Mouse (Mus musculus) liver, embryonic 16.5 days (tissue): ENCODE measurements at regions not wholly inside any gene's neighbourhood (a gene's known extent, or its start where the extent isn't known, plus 50 kb on each side); places are given as distances from the start of the nearest gene placed in this dataset.

Source experiments
- ATAC-seq: fragments of 200-750 bp; cut with Nextera tagmentation; 2 replicates; pipeline ENCODE4 v1.8.0; 2017; ENCODE audit warnings: low read depth, mild to moderate bottlenecking, moderate number of reproducible peaks, moderate library complexity
- H3K27ac ChIP-seq: fragments of 300-500 bp; sonication (generic); 2 replicates; pipeline ENCODE4 v1.5.1; 2014; ENCODE audit warnings: mild to moderate bottlenecking, low read length
- H3K27me3 ChIP-seq: fragments of 300-500 bp; sonication (generic); 2 replicates; pipeline ENCODE4 v1.6.1; 2014; ENCODE audit warnings: low read depth, low read length, mixed read lengths; ENCODE audit not compliant: control insufficient read depth, insufficient read depth
- H3K36me3 ChIP-seq: fragments of 300-500 bp; sonication (generic); 2 replicates; pipeline ENCODE4 v1.6.1; 2014; ENCODE audit warnings: mild to moderate bottlenecking; ENCODE audit not compliant: control insufficient read depth, insufficient read depth
- H3K4me1 ChIP-seq: fragments of 300-500 bp; sonication (generic); 2 replicates; pipeline ENCODE4 v1.6.1; 2014; ENCODE audit warnings: low read depth, low read length, mixed read lengths; ENCODE audit not compliant: control insufficient read depth
- H3K4me2 ChIP-seq: fragments of 300-500 bp; sonication (generic); 2 replicates; pipeline ENCODE4 v1.6.1; 2014; ENCODE audit warnings: low read depth, low read length, mixed read lengths
- H3K4me3 ChIP-seq: fragments of 300-500 bp; sonication (generic); 2 replicates; pipeline ENCODE4 v1.5.1; 2014; ENCODE audit warnings: low read depth, mild to moderate bottlenecking, low read length
- H3K9ac ChIP-seq: fragments of 300-500 bp; sonication (generic); 2 replicates; pipeline ENCODE4 v1.6.1; 2014; ENCODE audit warnings: low read depth, low read length
- H3K9me3 ChIP-seq: fragments of 300-500 bp; sonication (generic); replicated peaks from 2 replicates; pipeline ENCODE4 v1.6.1; 2016; ENCODE audit warnings: low read length; ENCODE audit not compliant: control insufficient read depth
- WGBS: fragments of 180-500 bp; shearing (Covaris S2); extraction: QIAGEN DNeasy Blood & Tissue Kit; methylation state at CpG from one replicate; pipeline ENCODE4 v1.1.7; 2014; ENCODE audit not compliant: insufficient replicate concordance; 5-methylcytosine and 5-hydroxymethylcytosine counted together

DNA sequence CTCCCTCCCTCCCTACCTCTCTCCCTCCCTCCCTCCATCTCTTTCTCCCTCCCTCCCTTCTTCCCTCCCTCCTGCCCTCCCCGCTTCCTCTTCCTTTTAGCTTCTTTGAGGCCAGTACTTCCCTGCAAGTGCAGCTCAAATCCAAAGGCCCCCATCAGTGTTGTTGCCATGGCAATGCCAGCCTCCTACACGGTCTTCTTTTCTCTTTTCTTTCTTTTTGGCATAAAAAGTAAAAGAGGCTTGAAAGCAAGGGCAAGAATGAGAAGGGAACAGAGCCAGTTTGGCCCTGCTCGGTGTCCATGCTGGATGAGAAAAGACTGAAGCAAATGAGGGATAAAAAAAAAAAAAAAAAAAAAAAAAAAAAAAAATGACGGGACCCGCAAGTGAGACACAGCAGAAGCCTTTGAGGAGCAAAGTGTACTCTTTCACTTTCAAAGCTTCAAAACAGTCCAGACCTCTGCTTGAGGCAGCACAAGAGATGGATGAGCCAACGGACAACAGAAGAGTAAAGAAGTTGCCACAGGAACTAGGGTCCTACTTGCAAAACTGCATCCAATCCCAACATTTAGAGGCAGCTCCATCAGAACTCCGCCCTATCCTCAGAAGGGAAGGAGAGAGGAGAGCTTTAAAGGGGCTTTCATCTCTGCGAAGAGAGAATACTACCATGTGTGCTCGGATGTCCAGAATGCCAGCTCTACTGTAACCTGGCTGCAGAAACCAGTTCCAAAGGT lies 106.9 kb upstream of the Pabpc6 start:
- Histone ChIP-seq H3K27ac (no peak overlapping the region), H3K9ac (no peak overlapping the region), H3K9me3 (no peaks in the 10 kb centered on the region), H3K4me3 (no peak overlapping the region), H3K4me2 (no peak overlapping the region), H3K36me3 (no peaks in the 10 kb centered on the region), H3K4me1 (no peaks in the 10 kb centered on the region), H3K27me3 (no peaks in the 10 kb centered on the region)
- ATAC-seq = no peak
- 46% methylated on average over 8 of the region's 9 CpGs for WGBS

DNA sequence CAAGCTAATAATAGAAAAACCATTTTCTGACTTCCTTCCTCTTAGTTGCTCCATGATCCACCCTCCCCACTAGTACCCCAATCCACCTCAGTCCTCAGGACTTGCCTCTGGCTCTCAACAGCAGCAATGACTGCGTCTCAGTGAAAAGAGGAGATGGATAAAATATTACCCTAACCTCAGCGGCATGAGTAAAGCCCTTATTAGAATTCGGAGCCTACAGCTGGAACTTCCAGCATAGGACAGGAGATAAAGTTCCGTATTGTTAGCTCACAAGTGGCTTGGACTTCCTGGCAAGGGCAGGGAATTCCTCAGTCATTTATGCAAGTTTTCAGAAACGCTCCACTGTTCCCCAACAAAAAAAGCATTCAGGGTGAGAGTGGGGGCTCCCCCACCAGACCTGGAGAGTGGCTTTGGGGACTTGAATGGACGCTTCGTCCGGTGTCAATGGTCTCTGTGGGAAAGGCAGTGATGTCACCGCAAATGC lies 106.2 kb upstream of the Pabpc6 start:
- no peaks in the 10 kb centered on the region for H3K9me3 ChIP-seq
- 15% methylated on average over 9 of the region's 9 CpGs for WGBS
- H3K4me1 ChIP-seq = no peaks in the 10 kb centered on the region
- no peak overlapping the region for H3K4me2 ChIP-seq
- no peak overlapping the region for H3K4me3 ChIP-seq
- no peaks in the 10 kb centered on the region for H3K36me3 ChIP-seq
- H3K27ac ChIP-seq = no peak overlapping the region
- no peak overlapping the region for H3K9ac ChIP-seq
- H3K27me3 ChIP-seq = no peaks in the 10 kb centered on the region
- no peak for ATAC-seq

DNA sequence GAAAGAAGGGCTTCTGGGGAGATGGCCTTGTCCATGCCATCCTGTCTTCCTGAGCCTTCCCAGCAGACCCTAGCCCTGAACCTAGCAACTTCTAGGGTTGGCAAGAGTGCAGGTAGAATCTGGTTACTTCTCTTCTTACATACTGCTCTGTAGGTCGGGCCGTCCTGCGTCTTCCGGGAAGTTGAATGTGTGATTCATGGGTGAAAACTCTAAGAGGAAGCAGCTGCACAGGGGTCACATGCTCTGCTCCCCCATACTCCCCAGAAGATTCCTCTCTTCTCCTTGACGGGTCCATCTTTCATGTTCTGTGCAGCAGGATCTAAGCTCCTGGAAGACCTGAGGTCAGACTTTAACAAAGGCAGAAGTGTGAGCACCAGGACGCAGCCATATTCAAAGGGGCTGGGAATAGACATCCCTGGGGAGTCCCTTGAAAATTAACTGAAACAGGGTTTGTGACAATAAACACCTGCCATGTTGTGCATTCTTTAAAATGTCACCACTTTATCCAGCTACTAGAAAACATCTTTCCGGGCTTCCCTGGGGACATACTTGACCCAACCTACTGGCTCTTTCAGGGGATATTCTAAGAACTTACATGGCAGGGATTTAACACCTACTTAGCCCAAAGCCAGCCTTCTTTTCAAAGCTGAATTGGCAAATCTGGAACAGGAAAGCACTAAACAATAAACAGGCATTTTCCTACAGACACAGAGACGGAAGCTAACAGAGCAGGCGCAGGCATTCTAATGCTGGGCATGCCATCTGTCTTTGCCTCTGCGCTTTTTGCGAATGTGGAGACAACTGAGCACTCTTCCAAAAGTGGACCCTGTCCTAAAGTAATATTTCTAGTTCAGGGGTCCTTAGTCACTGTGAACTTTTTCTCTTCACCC lies 105.5 kb upstream of the Pabpc6 start:
- no peaks in the 10 kb centered on the region for H3K9me3 ChIP-seq
- peak overlapping the region; percentile 14; the same call in 1 of the 2 replicates for H3K27ac ChIP-seq
- H3K4me1 ChIP-seq = no peaks in the 10 kb centered on the region
- WGBS = 34% methylated on average over 11 of the region's 11 CpGs
- no peak overlapping the region for H3K4me3 ChIP-seq
- no peak overlapping the region for H3K9ac ChIP-seq
- ATAC-seq = no peak
- H3K4me2 ChIP-seq = no peak overlapping the region
- no peaks in the 10 kb centered on the region for H3K27me3 ChIP-seq
- H3K36me3 ChIP-seq = no peaks in the 10 kb centered on the region

DNA sequence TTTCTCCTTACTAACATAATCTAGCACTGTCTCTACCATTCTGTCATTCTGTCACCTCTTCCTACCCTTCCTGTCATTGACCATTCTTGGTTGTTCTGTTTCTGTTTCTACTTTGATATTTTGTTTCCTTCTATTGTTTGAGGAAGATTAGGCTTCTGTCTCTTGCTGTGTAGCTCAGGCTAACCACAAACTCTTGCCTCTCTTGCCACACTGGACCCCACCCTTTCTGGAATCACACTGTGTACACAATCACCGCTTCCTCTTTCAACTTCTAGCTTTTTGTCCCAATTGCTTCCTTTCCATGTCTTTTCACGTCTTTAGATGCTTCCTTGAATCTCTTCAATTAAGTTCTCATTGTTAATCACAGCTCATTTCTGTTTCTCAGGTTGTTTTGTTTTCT lies 104.2 kb upstream of the Pabpc6 start:
- H3K4me2 ChIP-seq = no peak overlapping the region
- H3K27me3 ChIP-seq = no peaks in the 10 kb centered on the region
- H3K9me3 ChIP-seq = no peaks in the 10 kb centered on the region
- H3K36me3 ChIP-seq = no peaks in the 10 kb centered on the region
- ATAC-seq = 0 out of 2 replicates have a peak, but pooled peaks have one; percentile 30
- H3K9ac ChIP-seq = no peak overlapping the region
- 6% methylated on average over 2 of the region's 2 CpGs for WGBS
- H3K27ac ChIP-seq = no peak overlapping the region
- no peak overlapping the region for H3K4me3 ChIP-seq
- no peaks in the 10 kb centered on the region for H3K4me1 ChIP-seq

DNA sequence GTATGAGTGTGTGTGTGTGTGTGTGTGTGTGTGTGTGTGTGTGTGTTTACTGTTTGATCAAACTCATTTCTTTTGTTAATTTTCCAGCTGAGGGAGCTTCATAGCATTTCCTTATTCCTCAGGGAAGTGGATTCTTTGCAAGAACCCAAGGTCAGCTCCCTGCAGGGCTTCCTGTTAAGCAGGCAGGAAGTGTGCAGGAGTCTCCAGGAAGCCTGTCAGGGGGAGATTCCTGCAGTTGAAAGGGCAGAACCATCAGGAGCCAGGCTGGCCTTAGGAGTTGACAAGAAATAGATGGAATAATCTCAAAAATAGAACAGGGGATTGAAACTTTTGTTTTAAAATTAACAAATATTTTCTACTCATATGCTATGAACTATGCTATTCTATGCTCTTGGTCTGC lies 98.8 kb upstream of the Pabpc6 start:
- H3K4me1 ChIP-seq = no peaks in the 10 kb centered on the region
- H3K9ac ChIP-seq = no peak overlapping the region
- no peak overlapping the region for H3K27ac ChIP-seq
- ATAC-seq = no peak
- no peaks in the 10 kb centered on the region for H3K27me3 ChIP-seq
- no peak overlapping the region for H3K4me2 ChIP-seq
- H3K4me3 ChIP-seq = no peak overlapping the region
- H3K36me3 ChIP-seq = no peaks in the 10 kb centered on the region
- no peaks in the 10 kb centered on the region for H3K9me3 ChIP-seq

DNA sequence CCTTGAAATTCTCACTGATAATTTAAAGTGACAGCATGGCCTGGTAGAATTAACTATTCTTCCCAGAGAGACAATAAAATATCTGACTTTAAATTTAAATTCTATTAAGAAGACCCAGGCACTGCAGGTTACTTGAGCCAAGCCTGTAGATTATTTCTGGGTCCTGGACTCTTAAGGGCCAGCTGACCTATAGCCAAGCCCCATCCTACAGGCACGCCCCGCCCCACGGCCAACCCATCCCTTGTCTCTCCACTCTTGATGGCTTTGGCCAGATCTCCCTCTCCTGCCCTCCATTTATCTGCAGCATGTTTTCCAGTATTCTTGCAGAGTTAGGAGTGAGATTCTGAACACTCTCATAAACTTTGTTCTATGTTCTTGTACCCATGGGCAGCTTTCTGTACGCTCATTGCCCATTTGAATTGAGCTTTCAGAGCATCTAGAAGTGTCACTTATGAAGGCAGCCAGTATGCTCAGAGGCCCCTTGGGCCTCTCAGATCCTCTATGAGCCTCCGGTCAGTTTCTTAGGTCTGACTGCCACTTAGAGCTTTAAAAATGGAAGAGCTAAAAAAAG lies 96.2 kb upstream of the Pabpc6 start:
- WGBS = 66% methylated on average over 5 of the region's 5 CpGs
- Histone ChIP-seq H3K27me3 (no peaks in the 10 kb centered on the region), H3K4me3 (no peak overlapping the region), H3K4me2 (no peak overlapping the region), H3K9me3 (no peaks in the 10 kb centered on the region), H3K9ac (no peak overlapping the region), H3K27ac (no peak overlapping the region), H3K36me3 (no peaks in the 10 kb centered on the region), H3K4me1 (no peaks in the 10 kb centered on the region)
- no peak for ATAC-seq

DNA sequence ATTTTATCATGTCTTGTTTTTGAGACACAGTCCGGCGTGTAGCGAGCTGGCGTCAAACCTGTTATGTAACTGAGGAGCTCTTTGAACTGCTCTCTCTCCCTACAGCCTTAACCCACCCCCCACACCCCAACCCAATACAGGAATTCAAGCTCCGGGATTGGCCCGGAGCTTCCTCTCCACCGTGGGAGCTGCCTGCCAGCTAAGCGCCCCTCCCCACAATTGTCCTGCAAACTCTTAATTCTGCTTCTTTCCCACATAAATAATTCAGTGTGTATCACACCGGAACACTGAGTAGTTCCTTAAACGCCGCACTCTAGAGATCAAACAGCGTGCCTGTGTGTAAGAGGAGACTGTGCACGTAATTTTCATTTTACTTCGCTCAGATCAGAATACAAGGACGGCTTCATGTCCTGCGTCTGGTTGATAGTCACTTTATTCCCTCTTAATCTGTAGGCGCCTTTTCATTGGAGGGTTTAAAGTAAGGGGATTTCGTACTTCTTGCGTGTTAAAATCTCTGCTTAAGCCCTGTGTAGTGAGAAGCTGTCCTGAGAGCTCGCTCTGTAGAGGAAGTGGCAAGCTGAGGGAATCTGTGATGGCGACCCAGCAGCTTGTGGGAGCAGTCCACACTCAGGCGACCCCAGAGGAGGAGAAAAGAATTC lies 95.3 kb upstream of the Pabpc6 start:
- peak; percentile 35; the same call in 1 of the 2 replicates for ATAC-seq
- Histone ChIP-seq H3K27me3 (no peaks in the 10 kb centered on the region), H3K36me3 (no peaks in the 10 kb centered on the region), H3K4me2 (peak overlapping the region; percentile 61), H3K27ac (no peak overlapping the region), H3K9me3 (no peaks in the 10 kb centered on the region), H3K4me1 (no peaks in the 10 kb centered on the region), H3K4me3 (peak overlapping the region; percentile 52), H3K9ac (0 out of 2 replicates have a peak overlapping the region, but pooled peaks have one; percentile 12)
- under 1% methylated on average over 22 of the region's 22 CpGs for WGBS

DNA sequence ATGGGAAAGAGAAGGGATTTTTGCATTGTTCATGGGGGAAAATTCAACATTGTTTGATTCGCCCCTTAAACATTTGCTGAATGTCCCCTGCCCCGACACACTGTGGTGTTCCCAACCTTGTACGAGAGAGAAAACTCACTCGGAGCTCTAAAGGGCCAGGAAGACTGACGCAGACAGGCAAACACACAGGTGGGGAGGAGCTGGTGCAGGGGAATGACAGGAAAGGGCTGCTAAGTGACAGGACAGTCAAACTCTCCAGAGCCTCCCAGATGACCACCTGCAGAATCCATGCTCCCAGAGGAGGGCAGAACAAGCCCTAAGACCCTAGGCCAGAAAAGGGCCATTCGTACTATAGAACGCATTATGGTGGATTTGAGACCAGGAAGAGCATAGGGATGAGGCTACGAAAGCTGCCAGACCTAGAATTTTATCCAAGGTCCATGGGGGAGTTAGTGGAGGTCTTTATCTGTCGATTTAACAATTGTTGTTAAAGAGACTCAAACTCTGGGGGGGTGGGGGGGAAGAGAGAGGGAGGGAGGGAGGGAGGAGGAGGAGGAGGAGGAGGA lies 94.6 kb upstream of the Pabpc6 start:
- H3K4me1 ChIP-seq = no peaks in the 10 kb centered on the region
- H3K4me3 ChIP-seq = no peak overlapping the region; the same call in 1 of the 2 replicates
- no peak overlapping the region for H3K27ac ChIP-seq
- H3K27me3 ChIP-seq = no peaks in the 10 kb centered on the region
- no peaks in the 10 kb centered on the region for H3K9me3 ChIP-seq
- H3K4me2 ChIP-seq = peak overlapping the region; percentile 39
- no peak overlapping the region for H3K9ac ChIP-seq
- no peaks in the 10 kb centered on the region for H3K36me3 ChIP-seq
- no peak for ATAC-seq
- 19% methylated on average over 9 of the region's 9 CpGs for WGBS
